Mouse (Mus musculus) heart, adult 2 months (tissue): Measurements from ENCODE around the gene Mybpc3.

Experiments used
- CTCF ChIP-seq: fragments of 200-600 bp; IDR thresholded peaks from 2 replicates; pipeline ENCODE4 v1.8.1; 2022; ENCODE audit warnings: antibody characterized with exemption, mild to moderate bottlenecking, moderate library complexity
- POLR2A ChIP-seq: fragments of 200-500 bp; IDR thresholded peaks from 2 replicates; pipeline ENCODE4 v1.6.1; 2011; ENCODE audit warnings: mild to moderate bottlenecking, low read depth, low read length, control low read depth; ENCODE audit not compliant: insufficient read depth

- TF ChIP-seq CTCF = no peak
- TF ChIP-seq POLR2A = no peak
Observed at GRCm38 (mm10) chr2:91132035-91132434, 14.1 kb downstream of the Mybpc3 start.
